Mouse (Mus musculus): Measurements from ENCODE around the gene Wnt6.

GRCm38 (mm10) chr1:74818509-74818908, 46.8 kb downstream of the Wnt6 start:
- TF ChIP-seq CTCF (IDR thresholded peaks at IDR 0.05; ENCODE audit: low read depth) = no peak
- TF ChIP-seq EP300 (IDR thresholded peaks at IDR 0.05; ENCODE audit: low read depth) = no peak

Measured in heart, postnatal 0 days (tissue).